Mouse (Mus musculus) G1E-ER4 (cell line): ENCODE data around the gene Gm49358. TPM values are rescaled to one million over a fixed set of nuclear protein-coding genes. Genes with fewer than 3 reads are reported as not detected.

Experiments used
- GATA1 ChIP-seq: IDR thresholded peaks from one replicate; pipeline ENCODE4 v1.8.0; 2012; ENCODE audit warnings: low read length, inconsistent platforms
- polyA plus RNA-seq: library from polyadenylated mRNA; stranded (reverse); fragments of >175 nt; gene quantifications from 2 replicates; pipeline ENCODE4 v1.2.3, GENCODE M21; 2012

Gm49358 gene
- polyA plus RNA-seq, 1 experiment: not detected

GRCm38 (mm10) chr10:86825871-86826522, 62.2 kb downstream of the Gm49358 start:
- TF ChIP-seq GATA1: no peak

GRCm38 (mm10) chr10:86826929-86827328, 63.2 kb downstream of the Gm49358 start:
- no peak for TF ChIP-seq GATA1

- TF ChIP-seq GATA1: no peak
Measured at GRCm38 (mm10) chr10:86828221-86829135, 64.7 kb downstream of the Gm49358 start.

- no peak for TF ChIP-seq GATA1
Measured at GRCm38 (mm10) chr10:86829515-86829914, 65.7 kb downstream of the Gm49358 start.

GRCm38 (mm10) chr10:86836784-86837183, 73.0 kb downstream of the Gm49358 start:
- no peak for TF ChIP-seq GATA1

- TF ChIP-seq GATA1: no peak
Measured at GRCm38 (mm10) chr10:86838827-86839226, 75.1 kb downstream of the Gm49358 start.

GRCm38 (mm10) chr10:86842659-86843058, 78.9 kb downstream of the Gm49358 start:
- no peak for TF ChIP-seq GATA1

- no peak for TF ChIP-seq GATA1
Measured at GRCm38 (mm10) chr10:86846926-86847467, 83.2 kb downstream of the Gm49358 start.

GRCm38 (mm10) chr10:86849087-86849486, 85.3 kb downstream of the Gm49358 start:
- TF ChIP-seq GATA1: no peak

GRCm38 (mm10) chr10:86849508-86849907, 85.7 kb downstream of the Gm49358 start:
- TF ChIP-seq GATA1: no peak

GRCm38 (mm10) chr10:86852160-86852559, 88.4 kb downstream of the Gm49358 start:
- TF ChIP-seq GATA1: no peak

GRCm38 (mm10) chr10:86853433-86853832, 89.7 kb downstream of the Gm49358 start:
- TF ChIP-seq GATA1: no peak

- TF ChIP-seq GATA1: no peak
Measured at GRCm38 (mm10) chr10:86860396-86860795, 96.6 kb downstream of the Gm49358 start.

- no peak for TF ChIP-seq GATA1
Measured at GRCm38 (mm10) chr10:86862496-86862895, 98.7 kb downstream of the Gm49358 start.

- no peak for TF ChIP-seq GATA1
Measured at GRCm38 (mm10) chr10:86863429-86863828, 99.7 kb downstream of the Gm49358 start.

- no peak for TF ChIP-seq GATA1
Measured at GRCm38 (mm10) chr10:86872121-86872520, 108.3 kb downstream of the Gm49358 start.
